Mouse (Mus musculus) heart, embryonic 14.5 days (tissue): ENCODE measurements at regions not wholly inside any gene's neighbourhood (a gene's known extent, or its start where the extent isn't known, plus 50 kb on each side); places are given as distances from the start of the nearest gene placed in this dataset.

ENCODE experiments used
- ATAC-seq: fragments of 200-750 bp; cut with Nextera tagmentation; 2 replicates; pipeline ENCODE4 v1.8.0; 2017; ENCODE audit warnings: low read depth, moderate TSS enrichment; ENCODE audit not compliant: insufficient number of reproducible peaks, insufficient read depth, low FRiP score
- H3K27ac ChIP-seq, 2 experiments: fragments of 200-500 bp in 1 of 2; fragments of 300-500 bp in 1 of 2; sonication (generic) in 1 of 2; replicated peaks in 1 of 2; 2 replicates each; pipeline ENCODE4 v1.5.1; 2012 to 2014; ENCODE audit warnings: low read depth in 2 of 2, low read length in 2 of 2, control low read depth in 1 of 2, mild to moderate bottlenecking in 1 of 2, mixed read lengths in 1 of 2; ENCODE audit not compliant: control insufficient read depth in 1 of 2, insufficient read depth in 1 of 2
- H3K27me3 ChIP-seq: fragments of 300-500 bp; sonication (generic); 2 replicates; pipeline ENCODE4 v1.6.1; 2014; ENCODE audit warnings: mild to moderate bottlenecking, low read length, control low read depth; ENCODE audit not compliant: control insufficient read depth, insufficient read depth
- H3K36me3 ChIP-seq: fragments of 300-500 bp; sonication (generic); 2 replicates; pipeline ENCODE4 v1.6.1; 2014; ENCODE audit warnings: mild to moderate bottlenecking, control low read depth, low read length, mixed read lengths; ENCODE audit not compliant: control insufficient read depth, insufficient read depth
- H3K4me1 ChIP-seq, 2 experiments: fragments of 200-500 bp in 1 of 2; fragments of 300-500 bp in 1 of 2; sonication (generic) in 1 of 2; 2 replicates each; pipeline ENCODE4 v1.6.1; 2012 to 2014; ENCODE audit warnings: low read length in 2 of 2, control low read depth in 1 of 2, mixed read lengths in 1 of 2; ENCODE audit not compliant: control insufficient read depth in 2 of 2, insufficient read depth in 2 of 2
- H3K4me2 ChIP-seq: fragments of 300-500 bp; sonication (generic); 2 replicates; pipeline ENCODE4 v1.6.1; 2014; ENCODE audit warnings: mild to moderate bottlenecking, low read length
- H3K4me3 ChIP-seq, 2 experiments: fragments of 200-500 bp in 1 of 2; fragments of 300-500 bp in 1 of 2; sonication (generic) in 1 of 2; 2 replicates each; pipeline ENCODE4 v1.5.1; 2012 to 2014; ENCODE audit warnings: low read length in 2 of 2, mild to moderate bottlenecking in 2 of 2, control low read depth in 1 of 2, low read depth in 1 of 2, moderate library complexity in 1 of 2; ENCODE audit not compliant: control insufficient read depth in 1 of 2, insufficient read depth in 1 of 2
- H3K9ac ChIP-seq: fragments of 300-500 bp; sonication (generic); 2 replicates; pipeline ENCODE4 v1.6.1; 2014; ENCODE audit warnings: mild to moderate bottlenecking, low read length
- H3K9me3 ChIP-seq: fragments of 300-500 bp; sonication (generic); 2 replicates; pipeline ENCODE4 v1.6.1; 2016; ENCODE audit warnings: low read length, control low read depth; ENCODE audit not compliant: control insufficient read depth
- WGBS: fragments of 180-500 bp; shearing (Covaris S2); extraction: QIAGEN DNeasy Blood & Tissue Kit; methylation state at CpG from one replicate; pipeline ENCODE4 v1.1.7; 2014; 5-methylcytosine and 5-hydroxymethylcytosine counted together

DNA sequence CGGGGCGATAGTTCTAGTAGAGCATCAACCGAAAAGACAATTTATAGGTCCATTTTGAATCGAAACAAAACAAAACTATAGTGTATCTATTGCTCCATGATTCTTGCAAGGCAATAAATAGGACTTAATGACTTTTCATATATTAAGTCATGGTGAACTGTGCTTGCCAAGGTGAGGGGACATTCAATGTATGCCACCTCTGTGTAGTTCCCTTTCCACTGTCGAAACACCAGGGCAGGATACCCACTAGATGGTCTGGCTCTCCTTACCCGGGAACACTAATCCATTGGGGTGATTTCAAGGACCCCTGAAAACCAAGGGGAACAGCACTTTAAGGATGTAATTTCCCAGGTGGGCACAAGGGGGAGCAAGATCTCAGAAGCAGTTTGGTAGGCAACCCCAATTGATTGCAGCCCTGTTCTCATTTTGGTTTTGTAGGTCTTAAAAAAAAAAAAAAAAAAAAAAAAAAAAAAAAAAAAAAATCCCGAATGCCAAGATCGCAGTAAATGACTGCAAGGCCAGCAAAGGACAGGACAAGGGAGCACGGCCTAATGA lies 96.9 kb upstream of the L3mbtl4 start:
- Histone ChIP-seq H3K9me3 (no peaks in the 10 kb centered on the region), H3K36me3 (no peaks in the 10 kb centered on the region), H3K4me1 (no peaks in the 10 kb centered on the region), H3K4me3 (no peak overlapping the region), H3K27me3 (no peaks in the 10 kb centered on the region), H3K9ac (no peak overlapping the region), H3K27ac (no peak overlapping the region), H3K4me2 (no peak overlapping the region)
- ATAC-seq = no peak
- WGBS = 52% methylated on average over 9 of the region's 9 CpGs

- H3K9me3 ChIP-seq = no peaks in the 10 kb centered on the region
- no peaks in the 10 kb centered on the region for H3K27me3 ChIP-seq
- ATAC-seq = no peak
- no peaks in the 10 kb centered on the region for H3K4me1 ChIP-seq
- H3K4me3 ChIP-seq = no peak overlapping the region
- H3K27ac ChIP-seq = no peak overlapping the region
- no peaks in the 10 kb centered on the region for H3K36me3 ChIP-seq
- H3K4me2 ChIP-seq = no peak overlapping the region
- 16% methylated on average over 2 of the region's 2 CpGs for WGBS
- H3K9ac ChIP-seq = no peak overlapping the region
Observed at GRCm38 (mm10) chr17:68177835-68178234, 95.8 kb upstream of the L3mbtl4 start.

DNA sequence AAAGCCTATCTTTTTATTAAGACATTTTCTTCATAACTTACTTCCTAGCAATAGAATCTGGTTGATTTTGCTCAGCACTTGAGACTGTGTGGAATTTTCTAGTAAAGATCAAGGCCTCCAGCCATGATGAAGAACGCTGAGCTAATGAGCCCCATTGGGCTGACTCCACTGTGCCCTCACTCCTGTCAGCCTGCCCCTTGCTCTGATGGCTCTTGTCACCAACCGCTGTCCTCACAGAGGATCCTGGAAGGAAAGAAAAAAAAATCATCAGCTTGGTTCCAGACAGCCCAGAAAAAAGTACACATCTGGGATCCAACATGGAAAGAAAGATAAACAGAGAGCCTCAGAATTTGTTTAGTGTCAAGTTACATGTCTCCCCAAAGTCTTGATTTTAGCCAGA lies 88.2 kb upstream of the L3mbtl4 start:
- WGBS = 38% methylated on average over 2 of the region's 2 CpGs

GRCm38 (mm10) chr17:68189888-68190287 lies 83.7 kb upstream of the L3mbtl4 start:
- Histone ChIP-seq H3K27ac (no peak overlapping the region), H3K4me2 (no peak overlapping the region), H3K27me3 (no peaks in the 10 kb centered on the region), H3K9me3 (no peaks in the 10 kb centered on the region), H3K4me3 (no peak overlapping the region), H3K9ac (no peak overlapping the region), H3K36me3 (no peaks in the 10 kb centered on the region), H3K4me1 (no peaks in the 10 kb centered on the region)
- no peak for ATAC-seq
- WGBS = 69% methylated on average over 4 of the region's 4 CpGs

More for the DNA sequence above, 88.2 kb upstream of the L3mbtl4 start:
- Histone ChIP-seq H3K36me3 (no peaks in the 10 kb centered on the region), H3K4me1 (no peaks in the 10 kb centered on the region), H3K27ac (no peak overlapping the region), H3K9me3 (no peaks in the 10 kb centered on the region), H3K9ac (no peak overlapping the region), H3K27me3 (no peaks in the 10 kb centered on the region), H3K4me3 (no peak overlapping the region), H3K4me2 (no peak overlapping the region)
- ATAC-seq = no peak

GRCm38 (mm10) chr17:68205545-68205944 lies 68.1 kb upstream of the L3mbtl4 start:
- Histone ChIP-seq H3K36me3 (no peaks in the 10 kb centered on the region), H3K9ac (no peak overlapping the region), H3K4me1 (no peaks in the 10 kb centered on the region), H3K4me3 (no peak overlapping the region), H3K4me2 (no peak overlapping the region), H3K9me3 (no peaks in the 10 kb centered on the region), H3K27ac (no peak overlapping the region), H3K27me3 (no peaks in the 10 kb centered on the region)
- ATAC-seq = no peak
- 89% methylated on average over 4 of the region's 4 CpGs for WGBS

DNA sequence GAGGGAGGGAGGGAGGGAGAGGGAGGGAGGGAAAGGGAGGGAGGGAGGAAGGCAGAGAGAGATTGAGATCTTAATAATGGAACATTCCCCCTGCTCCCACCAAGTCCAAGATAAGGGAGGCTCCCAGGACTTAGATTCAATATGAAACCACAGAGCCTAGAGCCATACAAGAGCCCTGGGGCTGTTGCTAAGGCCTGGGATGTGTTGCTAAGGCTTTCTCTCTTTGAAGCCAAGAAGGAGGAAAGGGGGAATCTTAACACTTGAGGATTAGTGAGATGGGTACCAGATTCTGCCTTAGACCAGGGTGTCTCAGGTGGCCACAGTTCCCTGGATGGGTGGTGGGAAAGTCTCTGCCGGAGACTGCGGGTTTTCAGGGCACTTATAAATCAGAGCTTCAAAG lies 64.8 kb upstream of the L3mbtl4 start:
- Histone ChIP-seq H3K9me3 (no peaks in the 10 kb centered on the region), H3K27me3 (no peaks in the 10 kb centered on the region), H3K4me3 (no peak overlapping the region), H3K27ac (no peak overlapping the region), H3K36me3 (no peaks in the 10 kb centered on the region), H3K9ac (no peak overlapping the region), H3K4me1 (no peaks in the 10 kb centered on the region), H3K4me2 (no peak overlapping the region)
- ATAC-seq = no peak
- 14% methylated on average over 2 of the region's 2 CpGs for WGBS

- Histone ChIP-seq H3K9ac (no peak overlapping the region), H3K36me3 (no peaks in the 10 kb centered on the region), H3K4me3 (peak overlapping the region in 1 of 2 experiments; percentile 7; a peak in 1 of 4 replicates), H3K4me2 (peak overlapping the region; percentile 52), H3K9me3 (no peaks in the 10 kb centered on the region; the same call in 1 of the 2 replicates), H3K4me1 (no peaks in the 10 kb centered on the region), H3K27ac (no peak overlapping the region), H3K27me3 (no peaks in the 10 kb centered on the region)
- WGBS = 15% methylated on average over 14 of the region's 14 CpGs
- ATAC-seq = 0 out of 2 replicates have a peak, but pooled peaks have one; percentile 3
Observed at GRCm38 (mm10) chr17:68210313-68211254, 63.0 kb upstream of the L3mbtl4 start.
